Mouse (Mus musculus): ENCODE measurements around the gene Rfpl4.
"Not testable (repeated sequence)": the region's sequence is repeated elsewhere in the genome, so short reads cannot be mapped to it uniquely, and the experiment has no call there.

The Rfpl4 gene

DNA sequence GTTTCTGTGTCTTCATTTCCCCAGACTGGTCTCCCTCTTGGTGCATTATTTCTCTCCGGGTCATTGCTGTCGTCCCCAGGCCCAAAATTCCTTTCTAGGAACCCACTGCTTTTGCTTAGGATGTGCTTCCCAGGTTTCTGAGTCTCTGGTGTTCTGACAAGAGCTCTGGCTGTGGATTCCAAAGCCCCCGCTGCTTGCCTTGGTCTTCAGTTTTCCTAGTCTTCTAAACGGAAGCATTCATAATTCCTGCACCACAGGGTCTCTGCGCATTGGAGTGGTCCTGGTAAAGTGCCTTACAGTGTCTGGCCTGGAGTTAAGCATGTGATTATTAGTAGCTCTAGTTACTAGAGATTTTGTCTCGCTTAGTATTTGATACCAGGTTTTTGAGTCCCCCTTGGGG lies 35.9 kb downstream of the Rfpl4 start:
- no peak for DNase-seq (ENCODE audit: low spot score in 2 of 2)

- DNase-seq (ENCODE audit: low spot score in 2 of 2): peak; percentile 95 to 97
Observed at GRCm38 (mm10) chr7:5080010-5080751, 36.6 kb downstream of the Rfpl4 start, which contains the start of gene Epn1. Epn1 (plus strand) TSS chr7:5080235.

GRCm38 (mm10) chr7:5079365-5080009 lies 37.3 kb downstream of the Rfpl4 start:
- DNase-seq (ENCODE audit: low spot score in 2 of 2): not testable (repeated sequence)

- DNase-seq (ENCODE audit: low spot score in 2 of 2): no peak
Observed at GRCm38 (mm10) chr7:5076931-5077330, 39.8 kb downstream of the Rfpl4 start.

DNA sequence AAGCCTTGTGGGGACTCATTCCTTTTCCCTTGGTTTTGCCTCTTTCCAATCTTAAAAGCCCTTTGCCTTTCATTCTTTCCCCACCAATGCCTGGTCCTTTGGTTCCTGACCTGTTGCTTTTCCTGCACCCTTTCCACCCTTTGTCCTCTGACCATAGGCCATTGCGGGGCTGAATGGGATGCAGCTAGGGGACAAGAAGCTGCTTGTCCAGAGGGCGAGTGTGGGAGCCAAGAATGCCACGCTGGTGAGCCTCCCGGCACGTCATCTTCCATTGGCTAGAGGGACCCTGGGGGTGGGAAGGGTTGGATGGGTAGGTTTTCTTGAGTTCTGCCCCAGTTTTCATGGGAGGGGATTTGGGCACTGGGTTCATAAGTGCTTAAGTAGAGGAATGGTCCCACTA lies 41.8 kb downstream of the Rfpl4 start:
- DNase-seq (ENCODE audit: low spot score in 2 of 2): no peak

- DNase-seq (ENCODE audit: low spot score in 2 of 2): no peak
Observed at GRCm38 (mm10) chr7:5073586-5073985, 43.2 kb downstream of the Rfpl4 start.

DNA sequence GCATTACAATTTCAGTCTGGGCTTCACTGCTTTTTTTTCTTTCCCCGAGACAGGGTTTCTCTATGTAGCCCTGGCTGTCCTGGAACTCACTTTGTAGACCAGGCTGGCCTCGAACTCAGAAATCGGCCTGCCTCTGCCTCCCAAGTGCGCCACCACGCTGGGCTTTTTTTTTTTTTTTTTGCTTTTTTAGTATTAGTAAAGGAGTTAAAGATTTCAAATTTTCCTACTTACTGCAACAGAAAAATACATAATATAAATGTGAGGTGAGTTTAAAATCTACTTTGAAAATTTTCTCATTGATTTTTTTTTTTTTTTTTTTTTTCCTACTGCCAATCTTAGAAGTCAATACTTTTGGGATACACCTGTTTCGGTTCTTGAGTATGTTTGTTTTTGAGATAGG lies 51.9 kb downstream of the Rfpl4 start:
- no peak for DNase-seq (ENCODE audit: low spot score in 2 of 2)

GRCm38 (mm10) chr7:5062360-5063001 lies 54.3 kb downstream of the Rfpl4 start:
- no peak for DNase-seq (ENCODE audit: low spot score in 2 of 2)

DNA sequence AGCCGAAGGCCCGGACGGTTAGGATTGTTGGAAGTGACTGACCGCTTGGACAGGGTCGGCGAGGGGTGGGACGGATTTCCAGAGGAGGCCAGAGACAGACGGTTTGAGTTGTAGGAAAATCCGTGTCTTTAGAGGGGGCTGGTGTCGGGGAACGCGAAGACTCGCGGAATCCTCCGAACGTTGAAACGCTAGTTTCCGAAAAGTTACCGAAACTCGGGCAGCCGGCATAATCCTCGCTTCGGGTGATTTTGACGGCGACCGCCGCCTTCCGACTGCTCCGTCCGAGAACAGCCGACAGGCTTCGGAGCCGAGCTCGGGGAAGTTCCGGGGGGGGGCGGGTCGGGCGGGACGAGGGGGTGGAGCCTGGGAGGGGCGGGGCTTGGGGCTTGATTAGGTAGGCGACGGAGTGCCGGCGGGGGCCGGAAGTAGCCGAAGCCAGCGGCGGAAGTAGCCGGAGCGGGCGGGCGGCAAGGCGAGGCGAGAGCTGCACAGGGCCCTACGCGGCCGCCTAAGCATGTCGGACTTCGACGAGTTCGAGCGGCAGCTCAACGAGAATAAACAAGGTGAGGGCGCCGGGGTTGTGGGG lies 54.9 kb downstream of the Rfpl4 start, which contains the start of gene U2af2:
U2af2 (plus strand) TSS at position 370 of the 586 bp plus-strand sequence.
- DNase-seq (ENCODE audit: low spot score in 2 of 2): peak; percentile 92 to 93

DNA sequence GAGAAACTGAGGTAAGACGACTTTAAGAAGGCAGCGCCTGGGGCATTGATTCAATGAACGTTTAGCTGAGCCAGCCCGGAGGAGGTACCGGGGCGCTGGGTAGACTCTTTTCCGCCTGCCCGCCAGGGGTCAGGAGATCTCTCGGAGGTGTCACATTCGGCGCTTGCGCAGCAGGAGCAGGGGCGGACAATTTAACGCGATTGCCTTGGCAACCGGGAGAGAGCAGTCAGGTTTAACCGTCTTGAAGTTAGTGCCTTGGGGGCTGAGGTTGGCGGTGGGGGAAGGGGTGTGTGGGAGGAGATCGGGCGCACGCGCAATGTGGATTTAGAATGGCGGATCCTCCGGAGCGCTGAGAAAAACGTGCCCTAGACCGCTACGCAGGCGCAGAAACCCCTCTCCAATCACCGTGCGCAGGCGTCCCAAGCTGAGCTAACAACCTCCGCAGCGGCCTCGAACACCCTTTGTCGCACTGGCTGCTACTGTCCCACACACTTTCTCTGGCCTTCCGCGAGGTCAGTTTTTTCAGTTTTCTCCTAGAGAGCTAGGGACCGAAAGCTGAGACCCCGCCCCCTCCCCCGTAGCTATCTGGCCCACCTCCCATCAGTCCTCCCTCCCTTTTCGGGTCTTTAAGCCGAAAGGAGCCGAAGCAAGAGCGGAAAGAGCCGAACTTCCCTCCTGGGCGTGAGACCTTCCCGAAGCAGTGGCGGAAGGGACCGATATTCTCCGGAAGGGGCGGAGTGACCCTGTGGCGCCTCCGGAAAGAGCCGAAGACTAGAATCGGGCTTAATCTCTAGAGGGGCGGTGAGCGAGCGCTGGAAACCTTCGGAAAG lies 55.6 kb downstream of the Rfpl4 start:
- peak; percentile 97 to 99 for DNase-seq (ENCODE audit: low spot score in 2 of 2)

- peak; percentile 74 to 78 for DNase-seq (ENCODE audit: low spot score in 2 of 2)
Observed at GRCm38 (mm10) chr7:5060239-5060731, 56.5 kb downstream of the Rfpl4 start.
